Mouse (Mus musculus) layer of hippocampus, adult 9-10 months (tissue): Measurements from ENCODE around the gene Pttg1ip.

Experiments
- DNase-seq: peaks from one replicate; pipeline ENCODE4 v3.0.0; 2022; ENCODE audit warnings: low spot score

Gene Pttg1ip

DNA sequence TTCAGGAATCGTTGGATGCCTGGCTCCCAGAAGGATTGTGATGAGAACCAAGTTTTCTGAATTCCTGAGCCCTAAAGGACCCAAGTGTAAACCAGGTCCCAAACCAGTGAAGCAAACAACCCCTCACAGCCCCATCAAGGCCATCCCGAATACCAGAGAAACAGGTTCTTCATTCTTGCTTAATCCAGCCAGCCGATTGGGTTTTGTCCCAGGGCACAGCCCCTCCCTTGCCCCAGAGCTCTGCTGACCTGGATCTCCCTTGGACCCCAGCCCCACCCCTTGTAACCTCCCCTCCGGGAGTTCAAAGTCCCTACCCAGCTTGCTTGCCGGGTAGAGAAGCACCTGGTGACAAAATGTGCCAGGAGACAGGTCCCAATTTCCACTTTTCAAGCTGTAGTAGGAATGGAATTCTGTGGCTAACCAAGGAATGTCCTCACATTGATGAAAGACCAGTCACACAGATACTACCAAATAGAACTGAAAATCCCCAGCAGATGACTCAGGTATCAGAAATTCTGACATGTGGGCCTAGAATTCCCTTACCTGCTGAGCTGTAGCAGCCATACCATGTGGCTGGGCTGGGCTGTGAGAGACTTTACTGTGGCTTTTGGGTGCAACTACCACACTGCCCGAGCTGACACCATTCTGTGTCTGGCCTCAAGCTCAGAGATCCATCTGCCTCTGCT lies 11.4 kb upstream of the Pttg1ip start:
- DNase-seq, result no peak

DNA sequence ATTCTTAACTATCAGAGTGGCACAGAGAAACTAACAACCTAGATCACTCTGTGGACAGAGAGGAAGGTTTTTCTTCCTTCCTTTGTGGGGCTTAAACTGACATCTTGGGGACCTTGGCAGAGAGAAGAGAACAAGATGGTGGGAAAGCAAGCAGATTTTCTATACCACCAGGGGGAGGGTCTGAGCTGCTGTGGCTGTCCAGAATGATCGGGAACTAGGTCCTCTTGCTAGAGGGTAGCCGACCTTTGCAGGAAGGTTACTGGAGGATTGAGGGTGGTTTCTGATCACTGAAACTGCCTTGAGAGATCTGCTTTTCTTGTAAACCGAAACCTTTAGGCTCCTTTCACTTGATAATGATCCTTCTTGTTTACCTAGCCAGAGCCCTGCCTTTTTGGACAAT lies 9.3 kb upstream of the Pttg1ip start:
- DNase-seq, result no peak

DNA sequence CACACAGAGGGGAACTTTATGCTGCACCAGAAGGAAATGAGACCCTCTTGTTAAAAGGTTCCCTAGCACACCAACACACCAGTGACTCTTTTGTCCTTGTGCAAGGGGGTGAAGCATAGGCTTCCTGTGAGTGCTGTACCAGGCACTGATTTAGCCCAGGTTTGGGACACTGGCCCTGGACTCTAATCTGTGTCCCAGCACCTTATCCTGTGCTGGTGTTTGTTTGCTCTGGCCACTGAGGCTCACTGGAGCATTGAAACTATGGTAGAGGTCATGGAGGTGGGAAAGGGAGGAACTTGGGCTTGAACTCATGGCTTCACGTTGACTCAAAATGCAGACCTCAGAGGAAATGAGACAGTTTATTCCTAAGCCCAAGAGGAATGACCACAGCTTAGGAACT lies 8.4 kb upstream of the Pttg1ip start:
- no peak for DNase-seq

DNA sequence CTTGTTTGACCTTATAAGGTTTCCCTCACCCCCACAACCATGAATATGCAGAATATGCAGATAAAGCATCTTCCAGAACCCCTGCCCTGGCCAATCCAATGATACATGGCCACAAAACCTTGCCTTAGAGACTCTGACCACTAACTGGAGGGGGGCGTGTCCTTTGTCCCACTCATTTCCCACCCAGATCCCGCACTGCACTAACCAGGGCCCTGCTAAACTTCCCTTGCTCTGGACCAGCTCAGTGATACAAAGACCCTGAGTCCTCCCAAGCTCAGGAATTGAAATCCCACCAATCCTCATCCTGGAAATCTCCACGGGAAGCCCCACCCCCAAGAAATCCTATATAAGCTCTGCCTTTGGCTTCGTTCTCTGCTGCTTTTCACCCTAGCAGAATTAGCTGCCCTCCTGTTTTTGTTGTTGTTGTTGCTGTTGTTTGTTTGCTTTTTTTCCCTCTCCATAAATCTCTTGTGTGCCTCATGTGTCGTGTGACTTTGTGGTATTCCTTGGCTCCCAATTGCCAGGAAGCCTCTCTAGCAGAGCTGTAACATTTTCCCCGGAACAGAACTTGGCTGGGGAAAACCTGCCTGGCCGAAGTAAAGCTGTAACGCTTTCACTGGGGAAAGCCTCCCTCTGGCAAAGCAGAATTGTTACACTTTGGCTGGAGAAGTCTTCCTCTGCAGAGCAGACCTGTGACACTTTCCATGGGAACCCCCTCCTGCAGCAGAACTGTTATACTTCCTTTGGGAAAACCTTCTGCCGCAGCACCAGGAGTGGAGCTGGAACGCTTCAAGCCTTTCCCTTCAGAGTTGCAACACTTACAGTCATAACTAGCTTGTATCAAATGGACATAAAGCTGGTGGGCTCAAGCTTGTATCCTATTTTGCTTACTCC lies 1.2 kb upstream of the Pttg1ip start:
- DNase-seq, result no peak

DNA sequence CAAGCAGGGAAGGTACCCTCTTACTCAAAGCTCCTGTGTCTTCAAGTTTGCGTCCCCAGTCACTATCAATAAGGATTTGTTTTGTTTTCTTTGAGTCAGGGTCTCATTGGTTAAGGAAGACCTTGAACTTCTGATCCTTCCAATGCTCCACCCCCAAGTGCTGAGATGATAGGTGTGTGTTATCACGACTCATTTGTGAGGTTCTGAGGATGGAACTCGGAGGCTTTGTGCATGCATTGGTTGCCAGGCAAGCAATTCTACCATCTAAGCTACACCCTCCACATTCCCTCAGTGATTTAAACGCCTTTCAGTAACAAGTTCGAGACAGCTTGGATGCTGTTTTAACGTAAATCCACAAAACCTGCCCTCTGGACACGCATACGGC lies 505 bp upstream of the Pttg1ip start:
- no peak for DNase-seq

DNA sequence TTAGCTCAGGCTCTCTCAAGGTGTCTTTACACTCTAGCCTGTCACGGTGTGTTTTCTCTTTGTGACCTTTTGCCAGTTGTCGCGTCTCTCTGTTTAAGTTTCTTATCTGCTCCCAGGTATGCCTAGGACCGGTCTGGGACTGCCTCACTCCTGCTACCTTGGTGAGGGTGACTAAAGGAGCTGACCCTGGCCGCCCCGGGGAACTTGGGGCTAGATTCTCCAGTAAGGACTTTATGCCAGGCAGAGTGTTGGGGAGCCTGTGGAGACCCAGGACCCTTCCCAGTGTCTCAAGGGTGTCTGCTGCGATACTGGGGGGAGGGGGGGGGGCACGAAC lies 732 bp downstream of the Pttg1ip start:
- DNase-seq, result no peak

DNA sequence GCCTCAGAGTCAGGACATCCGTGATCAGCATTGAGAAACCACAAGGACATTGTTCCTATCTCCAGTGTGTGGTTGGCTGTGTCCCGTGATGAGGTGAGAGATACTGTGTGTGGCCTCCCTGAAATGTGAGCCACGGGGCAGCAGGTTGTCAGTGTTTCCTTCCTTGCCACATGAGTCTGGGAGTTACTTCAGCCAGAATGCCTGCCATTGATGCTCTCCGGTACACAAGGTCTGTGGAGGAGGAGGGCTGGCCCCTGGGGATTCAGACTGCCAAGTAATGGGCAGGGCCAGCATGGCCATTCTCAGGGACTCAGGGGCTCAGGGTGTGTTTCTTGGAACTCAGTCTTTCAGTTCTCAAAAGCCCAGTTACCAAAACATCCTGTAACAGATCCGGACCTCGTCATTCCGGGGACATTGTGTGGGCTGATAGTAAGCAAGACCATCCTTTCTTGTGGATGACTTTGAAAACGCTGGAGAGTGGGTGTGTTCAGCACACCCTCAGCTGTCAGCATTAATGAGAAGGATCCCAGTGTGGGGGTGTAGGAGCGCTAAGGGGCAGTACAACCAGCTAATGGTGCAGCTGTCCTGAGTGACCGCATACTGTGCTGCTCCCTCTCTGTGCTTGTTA lies 2.4 kb downstream of the Pttg1ip start:
- DNase-seq, result no peak

DNA sequence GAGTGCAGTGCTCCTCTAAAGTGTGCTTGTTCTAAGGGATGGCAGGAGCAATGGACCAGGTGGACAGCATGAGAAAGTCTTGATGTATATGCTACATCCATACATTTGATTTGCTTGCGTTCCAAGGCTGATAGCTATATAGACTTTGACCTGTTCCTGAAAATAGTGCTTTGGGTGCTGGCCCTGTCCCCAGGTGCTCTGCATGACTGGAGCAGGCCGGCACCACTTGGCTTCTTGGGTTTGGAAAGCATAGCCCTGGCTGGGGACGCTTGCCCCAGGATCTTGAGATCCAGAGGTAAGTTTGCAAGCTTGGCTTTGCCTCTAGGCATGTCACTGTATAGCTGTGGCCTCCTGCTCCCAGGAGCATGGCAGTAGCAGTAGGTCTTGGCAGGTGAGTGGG lies 5.1 kb downstream of the Pttg1ip start:
- DNase-seq, result no peak

DNA sequence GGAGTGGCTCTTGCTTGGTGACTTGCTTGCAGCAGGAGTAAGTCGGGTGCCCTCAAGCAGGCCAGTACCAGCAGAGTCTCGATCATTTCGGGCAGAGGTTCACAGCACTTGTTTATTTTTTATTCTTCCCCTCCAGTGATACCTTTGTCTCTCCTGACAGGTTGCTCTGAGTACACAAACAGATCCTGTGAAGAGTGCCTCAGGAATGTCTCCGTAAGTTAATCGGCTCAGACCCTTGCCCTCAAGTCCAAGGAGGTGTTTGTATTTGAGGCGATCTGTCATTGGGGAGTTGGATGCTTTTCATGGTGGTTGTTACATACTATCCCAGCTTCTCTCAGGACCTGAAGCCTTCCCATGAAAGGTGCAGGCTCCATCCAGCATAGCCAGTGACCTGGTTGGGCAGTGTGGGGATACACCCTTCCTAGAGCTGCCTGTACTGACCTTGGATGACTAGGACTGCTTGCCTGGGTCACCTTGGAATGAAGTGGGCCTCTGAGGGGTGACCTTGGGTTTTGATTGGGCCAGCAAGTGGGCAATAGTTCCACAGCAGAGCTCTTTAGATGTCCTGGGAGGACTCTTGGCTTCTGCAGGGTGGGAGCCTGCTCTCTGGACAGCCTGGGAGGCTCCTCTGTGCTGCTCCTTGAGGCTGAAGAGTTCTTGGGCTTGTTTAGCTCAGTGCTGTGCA lies 5.7 kb downstream of the Pttg1ip start:
- DNase-seq, result no peak

DNA sequence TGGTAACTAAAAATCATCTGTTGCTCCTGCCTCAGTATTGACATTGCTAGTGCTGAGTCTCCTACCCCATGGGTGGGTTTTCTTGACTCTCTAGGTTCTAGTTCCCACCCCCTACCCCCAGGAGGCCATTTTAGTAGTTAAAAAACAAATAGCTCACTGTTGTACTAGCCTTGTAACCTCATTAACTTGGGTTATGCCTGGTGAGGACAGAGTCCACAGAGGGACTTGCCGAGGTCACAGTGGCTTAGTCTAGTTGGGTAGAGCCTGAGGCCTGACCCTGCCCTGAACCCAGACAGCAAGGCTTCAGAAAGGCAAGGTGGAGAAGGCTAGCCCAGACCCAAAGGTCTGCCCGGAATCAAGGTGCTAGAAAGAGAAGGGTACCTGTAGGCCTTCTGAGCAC lies 6.5 kb downstream of the Pttg1ip start:
- DNase-seq, result no peak

DNA sequence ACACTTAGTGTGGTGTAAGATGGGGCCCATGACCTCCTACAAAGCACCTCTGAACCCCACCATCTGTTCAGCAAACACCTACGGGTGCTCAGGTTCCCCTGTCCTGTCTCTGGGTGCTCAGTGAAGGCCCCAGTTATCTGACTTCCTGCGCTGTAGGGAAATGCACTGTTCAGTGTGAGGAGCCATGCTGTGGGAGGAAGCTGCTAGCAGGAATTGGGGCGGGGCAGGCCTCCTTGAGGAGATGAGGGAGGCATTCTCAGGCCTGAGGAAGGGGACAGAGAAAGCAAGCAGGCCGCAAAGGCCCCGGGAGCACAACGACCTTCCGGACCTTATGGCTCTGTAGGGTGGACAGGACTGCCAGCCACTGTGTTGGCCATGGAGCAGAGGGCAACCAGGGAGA lies 7.6 kb downstream of the Pttg1ip start:
- DNase-seq, result no peak

DNA sequence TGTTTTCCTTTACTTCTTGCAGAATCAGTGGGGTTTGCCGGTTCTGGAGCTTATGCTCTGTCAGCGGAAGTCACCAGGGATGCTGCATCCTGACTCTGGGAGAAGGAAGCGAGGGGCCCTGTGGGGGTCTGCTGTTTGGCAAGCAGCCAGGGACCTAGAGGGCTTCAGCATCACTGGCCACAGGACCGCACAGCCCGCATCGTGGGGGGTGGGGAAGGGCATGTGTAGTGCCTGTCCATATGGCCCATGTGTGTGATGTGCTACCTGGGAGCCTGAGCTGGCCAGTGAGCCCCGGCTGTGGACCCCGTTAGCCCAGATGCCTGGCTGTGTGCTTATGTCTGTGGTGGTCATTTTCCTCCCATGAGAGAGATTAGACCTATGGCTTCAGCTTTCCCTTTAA lies 8.2 kb downstream of the Pttg1ip start:
- DNase-seq, result no peak

DNA sequence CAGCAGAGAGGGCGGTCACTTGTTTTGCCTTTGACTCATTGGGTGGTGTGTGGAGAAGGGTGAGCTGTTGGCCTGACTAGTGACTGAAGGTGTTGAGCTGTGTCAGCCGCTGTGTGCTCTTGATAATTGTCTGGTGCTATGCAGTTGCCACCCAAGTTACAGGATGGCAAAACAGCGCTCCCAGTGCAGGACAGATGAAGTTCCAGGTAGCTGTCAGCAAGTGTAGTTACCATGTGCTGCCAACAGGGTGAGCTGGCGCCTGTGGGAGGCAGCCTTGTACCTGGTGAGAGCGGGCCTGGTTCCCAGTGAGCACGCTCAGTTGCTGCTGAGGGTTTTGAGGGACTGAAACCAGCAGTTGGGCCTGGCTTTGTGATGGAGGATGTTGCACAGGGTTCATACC lies 9.3 kb downstream of the Pttg1ip start:
- DNase-seq, result no peak

DNA sequence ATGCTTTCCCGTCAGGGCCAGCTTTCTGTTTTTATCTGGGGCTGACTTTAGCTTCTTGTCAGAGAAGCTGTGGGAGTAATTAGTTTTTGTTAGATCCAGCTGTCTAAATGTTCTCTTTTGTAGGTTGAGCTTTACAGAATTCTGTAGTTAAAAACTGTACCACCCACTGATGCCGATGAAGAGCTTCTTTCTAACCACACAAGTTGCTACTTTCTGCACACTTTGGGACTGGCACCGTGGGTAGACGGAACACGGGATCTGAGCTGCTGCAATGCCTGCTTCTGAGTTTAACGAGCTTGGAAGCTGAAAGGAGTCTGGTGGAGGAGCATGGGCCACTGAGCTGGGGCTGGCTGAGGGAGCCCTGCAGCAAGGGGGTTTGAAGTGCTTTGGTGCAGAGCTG lies 10.0 kb downstream of the Pttg1ip start:
- DNase-seq, result no peak

DNA sequence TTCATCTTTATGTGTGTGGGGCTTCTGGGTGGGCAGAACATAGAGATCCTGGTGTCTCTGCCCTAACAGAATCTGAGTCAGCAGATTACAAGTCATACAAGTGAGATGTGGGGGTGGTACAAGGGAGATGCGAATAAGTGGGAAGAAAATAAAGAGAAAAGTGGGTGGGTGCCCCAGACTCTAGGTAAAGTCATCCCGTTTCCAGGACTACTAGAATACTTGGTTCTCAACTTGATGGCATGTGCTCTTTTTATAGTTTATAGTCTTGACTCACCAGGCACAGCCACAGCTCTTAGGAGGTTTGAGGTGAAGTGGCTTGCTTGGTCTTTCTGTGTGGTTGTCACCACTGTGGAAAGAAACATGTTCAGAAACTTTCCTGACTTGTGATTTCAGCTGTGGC lies 14.5 kb downstream of the Pttg1ip start:
- DNase-seq, result no peak

DNA sequence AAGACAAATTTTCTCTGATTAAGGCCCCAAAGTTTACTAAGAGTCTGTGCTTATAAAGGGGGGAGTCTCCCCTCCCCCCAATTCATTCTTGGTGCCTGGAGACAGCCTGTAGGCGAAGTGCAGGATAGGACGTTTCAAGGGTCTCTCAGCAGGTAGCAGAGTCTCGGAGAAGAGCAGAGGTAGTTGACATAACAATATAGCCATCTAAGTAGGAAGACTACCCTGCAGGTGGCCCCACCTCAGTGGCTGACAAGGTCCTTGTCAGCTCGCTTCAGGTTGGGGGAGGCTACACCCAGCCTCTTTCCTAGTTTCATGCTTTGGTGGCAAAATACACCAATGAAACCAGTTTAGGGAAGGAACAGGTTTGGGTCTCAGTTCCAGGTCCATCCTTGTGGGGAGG lies 21.5 kb downstream of the Pttg1ip start:
- DNase-seq, result no peak

DNA sequence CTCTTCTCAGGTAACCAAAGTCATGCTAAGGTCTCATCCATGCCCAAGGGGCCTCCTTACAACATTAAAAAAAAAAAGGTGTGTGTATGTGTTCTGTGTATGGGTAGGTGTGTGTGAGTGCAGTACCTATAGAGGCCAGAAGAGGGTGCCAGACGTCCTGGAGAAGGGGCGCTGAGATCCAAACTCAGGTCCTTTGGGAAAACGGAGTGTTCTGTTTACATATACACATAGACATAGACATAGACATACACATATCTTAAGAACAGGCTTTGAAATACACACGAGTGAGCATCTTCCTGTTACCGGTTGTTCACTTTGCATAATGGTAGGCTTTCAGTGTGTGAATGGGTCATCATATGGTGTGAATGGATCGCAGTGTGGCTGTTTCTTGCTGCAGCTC lies 22.6 kb downstream of the Pttg1ip start:
- no peak for DNase-seq

DNA sequence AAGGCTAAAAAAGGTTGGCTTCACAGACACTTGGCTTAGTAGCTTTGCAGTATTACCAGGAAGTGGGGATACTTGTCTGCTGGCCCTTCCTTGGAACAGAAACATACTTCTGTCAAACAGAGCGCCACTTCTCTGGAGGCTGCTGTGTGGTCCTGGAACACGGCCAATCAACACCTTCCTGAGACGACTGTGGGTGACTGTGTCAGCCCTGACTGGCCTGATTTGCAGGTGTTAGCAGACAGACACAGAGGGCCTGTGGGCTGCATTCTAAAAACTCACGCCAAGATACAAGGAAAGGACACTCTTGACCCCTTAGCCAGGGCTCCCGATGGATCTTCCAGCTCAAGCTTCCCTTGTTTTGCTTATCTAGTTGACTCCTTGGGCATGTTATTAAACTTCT lies 23.4 kb downstream of the Pttg1ip start:
- DNase-seq, result no peak

DNA sequence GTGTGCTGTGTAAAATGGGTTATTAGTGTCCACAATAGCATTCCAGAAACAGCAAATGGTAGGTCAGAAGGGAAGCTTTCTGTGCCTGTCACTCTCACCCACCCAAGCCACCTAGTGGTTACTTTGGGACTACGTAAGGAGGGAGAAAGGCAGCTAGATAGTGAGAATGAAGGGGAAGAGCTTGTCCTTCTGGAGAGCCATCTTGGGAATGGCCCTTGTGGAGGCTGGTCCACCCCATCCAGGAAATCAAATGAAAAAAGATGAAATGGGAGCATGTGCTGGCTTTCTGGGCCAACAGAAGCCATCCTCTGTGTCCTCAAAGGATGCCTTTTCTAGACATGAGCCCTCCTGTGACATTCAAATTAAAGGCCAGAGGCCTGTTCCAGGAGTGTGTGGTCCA lies 23.8 kb downstream of the Pttg1ip start:
- no peak for DNase-seq

DNA sequence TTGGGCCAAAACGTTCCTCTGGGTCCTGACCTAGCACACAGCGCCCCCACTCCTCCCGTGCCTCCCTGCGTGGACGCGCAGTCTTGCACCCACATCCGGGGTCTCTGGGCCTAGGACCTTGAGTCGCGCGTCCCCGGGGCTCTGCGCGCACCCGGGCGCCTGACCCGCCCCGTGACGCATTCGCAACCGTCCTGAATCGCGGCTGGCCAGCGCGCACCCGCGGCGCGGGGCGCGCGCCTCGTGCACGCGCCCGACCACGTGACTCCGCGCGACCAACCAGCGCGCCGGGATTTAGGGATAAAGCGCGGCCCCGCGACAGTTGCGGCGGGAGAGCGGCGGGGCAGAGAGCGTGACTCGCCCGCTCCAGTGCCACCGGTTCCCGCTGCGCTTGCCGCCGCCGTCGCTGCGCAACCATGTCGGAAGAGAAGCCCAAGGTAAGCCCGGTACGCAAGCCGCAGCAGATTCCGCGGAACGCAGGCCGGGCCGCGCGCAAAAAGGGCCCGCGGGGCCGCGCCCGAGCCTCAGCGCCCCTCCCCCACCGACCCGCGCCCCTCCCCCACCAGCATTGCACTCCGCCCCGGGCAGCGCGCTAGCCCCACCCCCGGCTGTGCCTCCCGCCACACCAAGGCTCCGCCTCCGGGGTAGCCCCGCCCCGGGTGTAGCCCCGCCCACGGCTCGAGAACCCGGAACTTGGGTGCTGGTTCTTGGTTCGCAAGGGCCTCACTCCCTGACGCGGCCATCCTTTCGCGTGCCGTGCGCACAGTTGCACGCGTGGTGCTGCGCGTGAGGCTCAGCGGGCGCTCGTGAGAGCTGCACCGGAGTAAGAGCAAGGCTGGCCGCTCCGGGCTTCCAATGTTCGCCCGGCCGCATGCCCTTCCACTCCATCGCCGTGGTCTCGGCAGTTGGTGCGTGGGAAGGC lies 24.6 kb downstream of the Pttg1ip start, which contains the start of the genes Sumo3 and Gm49325:
TSS of gene Sumo3 (plus strand) at position 190 of the 919 bp plus-strand sequence.
TSS of gene Gm49325 (plus strand) at position 290 of the 919 bp plus-strand sequence.
- peak; percentile 87 for DNase-seq

DNA sequence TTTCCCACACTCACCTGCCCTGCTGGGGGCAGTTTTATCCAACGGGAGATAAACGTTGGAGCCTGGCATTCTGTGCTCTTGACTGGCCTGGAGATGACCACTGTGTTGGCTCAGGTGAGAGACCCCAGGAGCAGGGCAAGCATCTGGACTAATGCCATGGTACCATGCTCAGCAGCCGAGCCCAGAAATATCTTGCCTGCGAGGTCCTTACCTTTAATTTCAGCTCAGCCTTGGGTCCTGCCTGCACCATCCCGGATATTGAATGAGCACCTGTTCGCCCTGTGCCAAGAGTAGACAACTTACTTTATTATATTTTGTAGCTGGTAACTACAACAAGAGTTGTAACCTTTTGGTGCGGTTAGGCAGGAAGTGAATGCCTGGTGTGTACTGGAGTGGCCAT lies 25.3 kb downstream of the Pttg1ip start:
- DNase-seq, result no peak

DNA sequence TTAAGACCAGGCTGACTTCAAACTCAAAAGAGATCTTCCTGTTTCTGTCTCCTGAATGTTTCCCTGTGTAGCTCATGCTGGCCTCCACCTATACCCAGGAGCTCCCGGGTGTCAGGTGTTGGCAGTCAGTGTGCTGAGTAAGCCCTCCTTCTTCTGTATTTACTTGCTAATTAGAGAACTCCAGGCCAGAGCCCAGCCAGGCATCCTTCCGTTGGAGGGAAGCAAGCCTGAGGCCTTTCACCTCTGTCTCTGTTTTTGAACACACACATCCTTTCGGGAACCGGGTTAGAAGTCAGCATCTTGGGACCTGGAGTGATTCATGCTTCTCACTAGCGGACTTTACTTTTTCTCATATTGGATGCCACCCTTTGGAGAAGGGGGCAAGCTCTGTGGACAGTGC lies 25.9 kb downstream of the Pttg1ip start:
- DNase-seq, result no peak
